Mouse (Mus musculus) neural tube, embryonic 12.5 days (tissue): ENCODE results near the gene 1810009J06Rik. TPM values are rescaled to one million over a fixed set of nuclear protein-coding genes. Genes with fewer than 3 reads are reported as not detected.
"Not testable (repeated sequence)": the region's sequence is repeated elsewhere in the genome, so short reads cannot be mapped to it uniquely, and the experiment has no call there.

Experiments
- ATAC-seq: fragments of 200-750 bp; cut with Nextera tagmentation; 2 replicates; pipeline ENCODE4 v1.8.0; 2017; ENCODE audit warnings: low read depth, mild to moderate bottlenecking, moderate TSS enrichment, moderate library complexity; ENCODE audit not compliant: low FRiP score
- H3K27ac ChIP-seq: fragments of 300-500 bp; sonication (generic); 2 replicates; pipeline ENCODE4 v1.5.1; 2016
- H3K27me3 ChIP-seq: fragments of 300-500 bp; sonication (generic); replicated peaks from 2 replicates; pipeline ENCODE4 v1.6.1; 2016; ENCODE audit warnings: mild to moderate bottlenecking
- H3K36me3 ChIP-seq: fragments of 300-500 bp; sonication (generic); 2 replicates; pipeline ENCODE4 v1.6.1; 2016; ENCODE audit warnings: mild to moderate bottlenecking
- H3K4me1 ChIP-seq: fragments of 300-500 bp; sonication (generic); 2 replicates; pipeline ENCODE4 v1.6.1; 2016
- H3K4me2 ChIP-seq: fragments of 300-500 bp; sonication (generic); replicated peaks from 2 replicates; pipeline ENCODE4 v1.6.1; 2016; ENCODE audit warnings: mild to moderate bottlenecking
- H3K4me3 ChIP-seq: fragments of 300-500 bp; sonication (generic); 2 replicates; pipeline ENCODE4 v1.5.1; 2016
- H3K9ac ChIP-seq: fragments of 300-500 bp; sonication (generic); 2 replicates; pipeline ENCODE4 v1.6.1; 2016; ENCODE audit warnings: mild to moderate bottlenecking
- H3K9me3 ChIP-seq: fragments of 300-500 bp; sonication (generic); 2 replicates; pipeline ENCODE4 v1.6.1; 2016; ENCODE audit warnings: mild to moderate bottlenecking
- WGBS: fragments of 180-500 bp; shearing (Covaris S2); methylation state at CpG from one replicate; pipeline ENCODE4 v1.1.7; 2016; 5-methylcytosine and 5-hydroxymethylcytosine counted together
- polyA plus RNA-seq: library from polyadenylated mRNA; unstranded; fragments of >200 nt; fragmentation: Nextera tagmentation; extraction: Ambion mirVana; gene quantifications from 2 replicates; pipeline ENCODE4 v1.2.1, GENCODE M21; 2016

Gene 1810009J06Rik
- polyA plus RNA-seq: not detected in 2 replicates

- not testable (repeated sequence) for H3K27ac ChIP-seq, H3K4me2 ChIP-seq, H3K36me3 ChIP-seq, H3K4me1 ChIP-seq, H3K9ac ChIP-seq, H3K27me3 ChIP-seq, H3K9me3 ChIP-seq, H3K4me3 ChIP-seq, ATAC-seq
- WGBS: 92% methylated on average over 2 of the region's 2 CpGs
These were observed at the start of gene 1810009J06Rik for GRCm38 (mm10) chr6:40964454-40964853. 1810009J06Rik (plus strand) TSS chr6:40964754.

GRCm38 (mm10) chr6:40919954-40920353 lies 44.6 kb upstream of the 1810009J06Rik start:
- no peak for ATAC-seq
- Histone ChIP-seq H3K4me1 (no peaks in the 10 kb centered on the region), H3K9me3 (no peaks in the 10 kb centered on the region), H3K9ac (no peak overlapping the region), H3K36me3 (no peaks in the 10 kb centered on the region), H3K27ac (no peak overlapping the region), H3K4me3 (no peak overlapping the region), H3K4me2 (no peak overlapping the region), H3K27me3 (no peaks in the 10 kb centered on the region)
- WGBS: 90% methylated on average over 4 of the region's 4 CpGs

GRCm38 (mm10) chr6:40940457-40940856 lies 24.1 kb upstream of the 1810009J06Rik start, which contains the start of gene 1700074P13Rik:
1700074P13Rik (minus strand) TSS chr6:40940557.
- no peaks in the 10 kb centered on the region for H3K9me3 ChIP-seq
- WGBS: 93% methylated on average over 10 of the region's 10 CpGs

GRCm38 (mm10) chr6:40951770-40952169 lies 12.8 kb upstream of the 1810009J06Rik start, which contains the start of gene Gm4744:
Gm4744 (minus strand) TSS chr6:40951870.
- no peak within 1 kb of the TSS for H3K4me3 ChIP-seq
- no peak for ATAC-seq
- no peaks in the 10 kb centered on the region for H3K36me3 ChIP-seq
- H3K4me1 ChIP-seq: no peaks in the 10 kb centered on the region
- H3K27me3 ChIP-seq: no peaks in the 10 kb centered on the region
- no peak within 1 kb of the TSS for H3K4me2 ChIP-seq
- H3K9ac ChIP-seq: no peak within 1 kb of the TSS
- H3K27ac ChIP-seq: no peak within 1 kb of the TSS
- H3K9me3 ChIP-seq: no peaks in the 10 kb centered on the region

More at GRCm38 (mm10) chr6:40940457-40940856, 24.1 kb upstream of the 1810009J06Rik start, which contains the start of gene 1700074P13Rik:
- no peak within 1 kb of the TSS for H3K9ac ChIP-seq
- no peak within 1 kb of the TSS for H3K4me3 ChIP-seq
- H3K36me3 ChIP-seq: no peaks in the 10 kb centered on the region
- no peaks in the 10 kb centered on the region for H3K27me3 ChIP-seq
- H3K4me2 ChIP-seq: no peak within 1 kb of the TSS
- no peak within 1 kb of the TSS for H3K27ac ChIP-seq
- no peak for ATAC-seq
- H3K4me1 ChIP-seq: no peaks in the 10 kb centered on the region

GRCm38 (mm10) chr6:40953716-40954115 lies 10.8 kb upstream of the 1810009J06Rik start:
- H3K36me3 ChIP-seq: no peaks in the 10 kb centered on the region
- 65% methylated on average over 2 of the region's 2 CpGs for WGBS

GRCm38 (mm10) chr6:40999379-40999778 lies 34.8 kb downstream of the 1810009J06Rik start, which contains the start of gene Gm2663:
Gm2663 (minus strand) TSS chr6:40999479.
- not testable (repeated sequence) for H3K9me3 ChIP-seq, H3K9ac ChIP-seq, H3K4me3 ChIP-seq, H3K4me1 ChIP-seq, H3K27ac ChIP-seq, ATAC-seq, H3K27me3 ChIP-seq, H3K4me2 ChIP-seq, H3K36me3 ChIP-seq

More at GRCm38 (mm10) chr6:40953716-40954115, 10.8 kb upstream of the 1810009J06Rik start:
- Histone ChIP-seq H3K4me3 (no peak overlapping the region), H3K27ac (no peak overlapping the region), H3K4me1 (no peaks in the 10 kb centered on the region), H3K9me3 (no peaks in the 10 kb centered on the region), H3K27me3 (no peaks in the 10 kb centered on the region), H3K4me2 (no peak overlapping the region), H3K9ac (no peak overlapping the region)
- no peak for ATAC-seq

GRCm38 (mm10) chr6:41015065-41015464 lies 50.5 kb downstream of the 1810009J06Rik start:
- Histone ChIP-seq H3K27ac (no peak overlapping the region), H3K4me1 (no peaks in the 10 kb centered on the region), H3K9ac (no peak overlapping the region), H3K36me3 (no peaks in the 10 kb centered on the region), H3K27me3 (no peaks in the 10 kb centered on the region), H3K4me2 (no peak overlapping the region), H3K4me3 (no peak overlapping the region), H3K9me3 (no peaks in the 10 kb centered on the region)
- ATAC-seq: 0 out of 2 replicates have a peak, but pooled peaks have one; percentile 56
- WGBS: 43% methylated on average over 4 of the region's 4 CpGs

Other genes with a start within 250 kb of the 1810009J06Rik start
- gene Moxd2, start 77.3 kb upstream of the 1810009J06Rik start, polyA plus RNA-seq: not detected in 2 replicates
- not detected in 2 replicates for gene Prss58, start 64.4 kb upstream of the 1810009J06Rik start, polyA plus RNA-seq
- not detected in 2 replicates for gene 1700074P13Rik, start 24.2 kb upstream of the 1810009J06Rik start, polyA plus RNA-seq
- not detected in 2 replicates for gene Gm4744, start 12.9 kb upstream of the 1810009J06Rik start, polyA plus RNA-seq
- gene Gm2663, start 34.7 kb downstream of the 1810009J06Rik start, polyA plus RNA-seq: not detected in 2 replicates
- gene 2210010C04Rik, start 70.8 kb downstream of the 1810009J06Rik start, polyA plus RNA-seq: not detected in 2 replicates